Mouse (Mus musculus) natural killer cell, adult 2 months (primary cell): ENCODE data around the gene Runx3.
"Not testable (repeated sequence)": the region's sequence is repeated elsewhere in the genome, so short reads cannot be mapped to it uniquely, and the experiment has no call there.

ENCODE experiments used
- DNase-seq, 2 experiments: peaks; one replicate each; pipeline ENCODE4 v3.0.0; 2022; ENCODE audit warnings: low spot score in 2 of 2

Gene Runx3

DNA sequence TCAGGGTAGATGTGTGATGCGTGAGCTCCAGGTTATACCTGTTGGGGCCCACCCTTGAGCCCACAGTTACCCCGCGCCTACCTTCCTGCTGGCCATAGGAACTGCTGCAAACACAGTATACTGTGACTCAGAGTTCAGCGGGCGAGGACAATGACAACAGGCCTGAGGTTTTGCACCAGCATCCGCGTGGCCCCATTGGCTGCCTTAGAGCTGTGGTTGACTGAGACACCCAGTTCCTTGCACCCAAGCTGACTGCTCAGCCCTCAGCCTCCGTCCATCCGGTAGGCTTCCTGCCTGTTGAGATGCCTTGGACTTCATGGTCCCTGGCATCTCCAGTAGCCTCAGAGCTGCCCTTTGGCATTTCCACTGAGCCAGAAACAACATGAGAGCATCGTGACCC lies 48.6 kb downstream of the Runx3 start:
- DNase-seq: peak; percentile 78 to 91

GRCm38 (mm10) chr4:135169501-135169900 lies 49.0 kb downstream of the Runx3 start:
- no peak for DNase-seq

- DNase-seq: no peak
Observed at GRCm38 (mm10) chr4:135171304-135171875, 50.9 kb downstream of the Runx3 start.

- DNase-seq: no peak
Observed at GRCm38 (mm10) chr4:135175406-135176120, 55.1 kb downstream of the Runx3 start.

DNA sequence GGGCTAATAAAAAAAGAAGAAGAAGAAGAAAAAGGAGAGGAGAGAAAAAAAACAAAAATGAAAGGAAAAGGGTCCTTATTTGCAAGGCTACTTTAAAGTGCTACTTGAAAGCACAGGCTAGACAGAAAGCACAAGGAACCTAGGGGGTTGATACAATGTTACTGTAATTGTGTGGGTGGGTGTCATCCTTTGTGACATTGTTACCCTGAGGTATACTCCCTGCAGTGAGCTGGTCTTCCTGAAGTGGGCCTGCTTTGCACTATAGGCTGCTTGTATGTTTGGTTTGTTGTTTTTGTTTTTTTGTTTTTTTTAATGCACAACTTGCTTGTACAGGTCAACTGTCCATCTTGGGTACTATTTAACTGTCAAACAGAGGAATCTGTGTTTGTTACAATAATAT lies 57.1 kb downstream of the Runx3 start:
- DNase-seq: no peak

GRCm38 (mm10) chr4:135179077-135179481 lies 58.6 kb downstream of the Runx3 start:
- peak; percentile 67 to 69 for DNase-seq

DNA sequence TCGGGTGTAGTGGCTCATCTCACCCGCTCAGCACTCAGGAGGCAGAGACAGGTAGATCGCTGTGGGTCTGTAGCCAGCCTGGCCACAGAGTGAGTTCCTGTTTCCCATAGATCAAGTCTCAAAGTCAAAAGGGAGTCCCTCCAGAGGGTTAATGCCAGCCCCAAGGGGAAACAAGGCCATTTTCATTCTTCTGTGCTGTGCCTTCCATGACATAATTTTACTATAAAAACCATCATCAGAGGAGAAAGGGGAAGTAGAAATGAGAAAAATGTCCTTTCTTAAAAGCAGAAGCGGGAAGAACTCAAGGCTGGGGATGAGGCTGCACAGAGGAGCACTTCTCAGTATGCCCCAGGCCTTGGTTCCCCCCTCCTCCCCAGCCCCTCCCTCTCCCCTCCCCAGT lies 61.4 kb downstream of the Runx3 start:
- DNase-seq: peak in 1 of 2 experiments; percentile 60

DNA sequence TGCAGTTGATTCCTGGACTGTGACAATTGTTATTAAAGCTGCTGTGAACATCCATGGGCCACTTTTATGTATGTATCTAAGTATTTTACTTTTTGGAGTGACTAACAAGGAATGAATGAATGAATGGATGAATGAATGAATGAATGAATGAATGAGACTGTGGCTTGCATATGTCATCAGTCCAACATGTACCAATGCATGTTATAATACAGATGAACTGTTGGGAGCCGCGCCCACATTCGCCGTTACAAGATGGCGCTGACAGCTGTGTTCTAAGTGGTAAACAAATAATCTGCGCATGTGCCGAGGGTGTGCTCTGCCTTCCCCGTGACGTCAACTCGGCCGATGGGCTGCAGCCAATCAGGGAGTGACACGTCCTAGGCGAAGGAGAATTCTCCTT lies 63.8 kb downstream of the Runx3 start:
- DNase-seq: not testable (repeated sequence)

DNA sequence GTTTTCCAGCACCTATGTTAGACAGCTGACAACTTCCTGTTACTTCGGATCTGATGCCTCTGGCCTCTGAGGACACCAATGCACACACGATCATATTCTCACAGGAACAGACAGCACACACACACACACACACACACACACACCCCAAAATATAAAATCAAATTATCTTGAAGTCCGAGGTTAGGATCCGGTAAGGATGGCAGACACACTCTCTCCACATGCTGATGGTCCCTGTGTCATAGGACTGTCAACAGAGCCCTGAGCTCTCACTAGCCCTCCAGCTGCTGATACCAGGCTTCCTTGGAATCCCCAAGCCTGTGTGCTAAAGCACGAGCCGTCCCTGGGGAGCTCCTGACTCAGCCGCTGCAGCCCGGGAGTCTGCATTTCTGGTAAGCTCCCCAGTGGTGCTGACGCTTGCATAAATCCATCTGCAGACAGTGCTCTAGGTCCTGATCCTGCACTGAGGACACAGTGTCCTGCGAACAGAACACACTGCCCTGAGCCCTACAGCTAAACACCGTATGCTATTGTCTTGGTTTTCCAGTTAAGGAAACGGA lies 69.1 kb downstream of the Runx3 start:
- no peak for DNase-seq

GRCm38 (mm10) chr4:135190364-135190763 lies 69.9 kb downstream of the Runx3 start:
- DNase-seq: no peak

DNA sequence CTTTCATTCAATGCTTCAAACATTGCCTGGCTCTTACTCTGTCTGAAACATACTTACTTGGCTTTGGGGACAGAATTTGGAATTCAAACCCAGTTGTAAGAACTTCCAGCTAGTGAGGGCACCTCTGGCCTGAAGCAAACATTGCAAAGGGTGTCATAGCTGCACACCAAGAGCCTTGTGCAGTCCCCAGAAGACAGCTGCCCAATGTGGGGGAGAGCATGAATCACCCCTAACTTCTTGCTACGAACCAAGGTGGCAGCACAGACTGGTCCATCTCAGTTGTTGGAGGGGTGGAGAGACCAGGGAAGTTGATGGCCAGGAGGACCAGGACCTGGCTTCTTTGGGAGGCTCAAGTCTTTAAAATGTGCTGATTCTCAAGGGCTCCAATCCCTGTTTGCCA lies 70.7 kb downstream of the Runx3 start:
- no peak for DNase-seq

DNA sequence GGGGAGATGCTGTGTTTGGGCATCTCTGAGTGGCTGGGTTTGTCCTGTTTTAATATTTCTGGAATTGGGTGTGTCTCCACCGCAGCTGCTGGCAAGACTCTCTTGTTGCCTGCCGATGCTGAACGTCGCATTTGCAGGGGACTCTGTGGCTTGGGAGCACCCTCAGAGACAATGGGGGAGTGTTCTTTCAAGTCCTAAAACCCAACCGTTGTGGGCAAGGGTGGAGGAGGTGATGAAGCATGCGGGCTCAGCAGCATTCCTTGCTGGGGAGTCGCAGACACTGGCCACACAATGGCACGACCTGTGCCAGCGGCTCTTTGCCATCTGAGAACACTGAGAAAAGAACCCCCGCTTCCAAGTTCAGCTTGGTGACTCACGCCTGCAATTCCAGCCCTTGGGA lies 71.2 kb downstream of the Runx3 start:
- DNase-seq: no peak

DNA sequence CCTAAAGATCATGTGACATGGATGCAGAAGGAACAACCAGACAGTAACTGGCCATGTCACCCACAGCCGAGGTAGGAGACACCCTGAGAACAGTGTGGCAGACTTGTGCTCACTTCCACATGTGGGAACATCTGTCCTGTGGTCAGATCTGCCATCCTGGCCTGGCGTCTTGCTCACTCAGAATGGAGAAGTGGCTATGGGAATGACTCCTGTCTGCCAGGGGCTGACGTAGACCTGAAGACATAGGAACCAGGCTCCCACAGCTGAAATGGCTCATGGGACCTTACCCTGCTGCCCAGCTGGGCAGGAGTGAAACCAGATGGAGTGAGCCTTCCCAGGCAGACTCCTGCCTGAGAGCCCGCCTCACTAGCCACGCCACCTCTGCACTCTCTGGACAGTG lies 72.4 kb downstream of the Runx3 start:
- DNase-seq: no peak

DNA sequence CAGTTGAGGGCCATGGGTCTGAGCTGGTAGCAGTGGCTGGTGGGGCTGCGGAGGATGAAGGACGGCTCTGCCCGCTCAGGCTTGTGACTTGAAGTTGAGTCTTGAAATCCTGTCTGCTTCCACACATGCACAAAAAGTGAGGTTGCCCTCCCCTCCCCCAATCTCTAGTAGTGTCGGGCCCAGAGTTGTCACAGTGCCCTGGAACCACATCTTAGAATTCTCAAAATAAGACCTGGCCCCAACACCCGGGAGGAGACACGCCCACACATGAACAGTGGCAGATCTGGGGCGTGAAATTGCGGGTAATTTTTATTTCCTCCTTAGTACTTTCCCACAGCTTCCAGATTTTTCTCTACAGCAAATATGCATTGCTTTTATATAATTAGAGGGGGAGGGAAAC lies 77.4 kb downstream of the Runx3 start:
- DNase-seq: peak; percentile 35

DNA sequence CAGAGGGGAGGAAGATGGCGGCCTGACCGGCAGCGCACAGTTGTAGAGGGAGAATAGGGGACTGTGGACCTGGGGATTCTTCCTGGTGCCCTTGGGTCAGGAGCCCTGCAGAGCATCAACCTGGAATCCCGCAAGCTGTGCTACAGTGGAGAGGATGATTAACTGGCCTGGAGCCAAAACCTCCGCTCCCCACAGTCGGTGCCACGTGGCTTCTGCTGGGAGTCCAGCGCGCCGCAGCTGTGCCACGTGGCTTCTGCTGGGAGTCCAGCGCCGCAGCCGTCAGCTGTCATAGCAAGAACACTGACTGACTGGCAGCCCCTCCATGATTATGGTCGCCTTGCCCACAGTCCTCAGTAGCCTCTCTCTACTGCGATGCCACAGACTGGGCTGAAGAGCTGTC lies 81.3 kb downstream of the Runx3 start:
- no peak for DNase-seq

- DNase-seq: peak; percentile 88 to 89
Observed at GRCm38 (mm10) chr4:135203279-135203678, 82.8 kb downstream of the Runx3 start.

DNA sequence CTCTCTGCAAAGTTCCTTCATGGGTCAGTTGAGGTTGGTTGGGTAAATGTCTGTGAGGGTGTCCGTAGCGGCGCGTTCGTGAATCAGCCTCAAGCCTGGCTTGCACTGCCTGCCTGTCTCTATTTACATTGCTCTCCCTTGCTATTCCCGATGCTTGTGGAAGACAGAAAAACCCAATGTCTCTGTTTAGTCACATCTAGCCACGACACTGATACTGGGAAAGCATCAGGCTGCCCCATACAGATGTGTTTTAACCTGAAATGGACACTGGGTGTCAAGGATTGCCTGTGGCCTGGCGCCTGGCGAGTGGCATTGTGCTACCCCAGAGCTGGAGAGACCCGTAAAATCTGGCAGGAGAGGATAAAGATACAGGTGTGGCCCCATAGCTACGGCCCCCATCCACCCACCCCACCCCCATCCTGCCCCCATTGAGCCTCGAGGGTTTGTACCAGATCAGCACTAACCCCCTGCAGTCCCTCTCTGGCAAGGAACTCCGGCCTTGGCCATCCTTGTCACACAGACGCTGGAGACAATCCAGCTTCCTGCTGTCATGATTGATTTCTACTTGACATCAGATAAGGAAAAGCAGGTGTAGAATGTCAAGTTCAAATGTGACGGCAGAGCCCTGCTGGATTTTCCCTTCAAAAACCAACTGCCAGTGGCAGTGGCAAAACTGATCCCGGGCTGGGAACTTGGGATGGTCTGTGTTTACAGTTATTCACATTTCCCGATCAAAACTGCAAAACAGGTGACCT lies 83.5 kb downstream of the Runx3 start:
- DNase-seq: peak; percentile 25 to 48

GRCm38 (mm10) chr4:135204666-135205065 lies 84.2 kb downstream of the Runx3 start:
- DNase-seq: no peak

GRCm38 (mm10) chr4:135205254-135205653 lies 84.8 kb downstream of the Runx3 start:
- DNase-seq: no peak

DNA sequence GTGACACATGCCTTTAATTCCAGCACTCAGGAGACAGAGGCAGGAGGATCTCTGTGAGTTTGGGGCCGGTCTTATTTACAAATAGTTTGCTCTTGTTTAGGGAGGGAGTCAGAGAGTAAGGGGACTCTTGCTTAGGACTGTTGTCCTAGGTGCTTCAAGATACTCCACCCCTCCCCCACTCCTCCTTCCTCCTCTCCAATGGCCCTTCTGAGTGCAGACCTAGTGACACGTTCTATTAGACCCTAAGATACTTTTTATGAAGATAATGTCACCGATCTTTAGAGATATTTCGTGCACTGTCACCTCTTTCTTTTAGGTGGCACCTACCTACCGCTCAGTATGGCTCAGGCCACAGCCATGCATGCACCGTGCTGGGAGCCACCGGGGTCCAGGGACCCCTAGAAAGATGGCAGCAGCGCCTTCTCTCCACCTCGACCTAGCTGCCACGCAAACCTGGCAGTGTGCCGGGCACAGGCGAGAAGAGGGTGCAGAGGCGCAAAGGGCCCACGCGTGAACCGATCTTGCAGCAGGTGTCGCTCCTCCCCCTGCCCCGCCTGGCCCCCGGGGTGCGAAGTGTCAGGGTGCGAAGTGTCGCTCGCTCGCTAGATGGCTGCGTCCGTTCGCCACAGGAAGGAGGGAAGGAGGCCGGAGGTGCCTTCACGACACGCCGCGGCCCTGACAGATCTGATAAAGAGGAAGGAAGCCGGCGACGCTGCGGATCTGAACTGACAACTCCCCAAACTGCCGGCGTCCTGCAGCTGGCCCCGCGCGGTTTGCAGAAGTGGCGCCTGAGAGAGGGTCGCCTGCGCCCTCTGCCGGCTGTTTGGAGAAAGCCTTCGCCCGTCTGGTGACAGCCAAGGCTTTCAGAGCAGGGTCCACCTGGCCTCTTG lies 85.5 kb downstream of the Runx3 start:
- DNase-seq: peak; percentile 97

GRCm38 (mm10) chr4:135209846-135210245 lies 89.4 kb downstream of the Runx3 start:
- no peak for DNase-seq

DNA sequence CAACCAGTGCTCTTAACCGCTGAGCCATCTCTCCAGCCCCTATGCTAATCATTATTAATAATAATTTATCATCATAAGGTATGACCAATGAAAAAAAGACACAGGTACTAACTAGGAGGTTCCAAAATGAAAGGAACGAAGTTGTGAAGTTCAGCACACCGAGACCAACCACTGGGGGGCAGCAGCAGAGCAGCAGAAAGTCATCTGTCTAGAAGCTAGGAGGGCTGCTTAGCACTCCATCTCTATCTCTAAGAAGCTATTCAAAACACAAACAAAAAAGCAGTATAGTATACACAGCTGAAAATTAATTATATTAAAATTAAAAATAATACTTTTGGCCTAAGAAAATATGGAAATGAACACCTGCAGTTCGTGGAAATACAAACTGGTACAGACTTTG lies 99.2 kb downstream of the Runx3 start:
- DNase-seq: peak; percentile 62 to 78
